Mouse (Mus musculus) fat pad, adult 2 months (tissue): ENCODE measurements around the gene Hmbs.
"Not testable (repeated sequence)": the region's sequence is repeated elsewhere in the genome, so short reads cannot be mapped to it uniquely, and the experiment has no call there.

Experiments
- DNase-seq: peaks from one replicate; pipeline ENCODE4 v3.0.0-alpha.2; 2011; ENCODE audit warnings: low read depth, low spot score; ENCODE audit errors: extremely low read depth

The Hmbs gene

GRCm38 (mm10) chr9:44325032-44325767 lies 18.8 kb downstream of the Hmbs start:
- not testable (repeated sequence) for DNase-seq

DNA sequence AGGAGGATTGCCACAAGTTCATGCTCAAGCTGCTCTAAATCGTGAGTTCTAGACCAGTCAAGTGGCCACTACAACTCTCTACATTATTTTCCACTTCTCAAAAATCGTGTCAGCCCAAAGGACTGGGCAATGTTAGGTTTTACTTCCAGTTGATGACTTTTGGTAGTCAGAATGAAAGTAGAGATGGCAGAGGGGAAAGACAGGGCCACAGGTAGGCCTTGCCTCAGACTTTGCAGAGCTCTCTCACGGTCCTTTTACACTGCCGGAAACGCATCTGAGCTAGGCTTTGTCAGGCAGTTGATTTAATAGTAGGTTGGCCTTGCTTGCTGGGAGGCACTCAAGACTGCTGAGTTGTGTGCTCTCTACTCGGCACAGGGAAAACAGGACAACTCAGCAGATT lies 19.9 kb downstream of the Hmbs start:
- DNase-seq, result no peak

GRCm38 (mm10) chr9:44323656-44324055 lies 20.4 kb downstream of the Hmbs start:
- not testable (repeated sequence) for DNase-seq

GRCm38 (mm10) chr9:44320799-44321133 lies 23.3 kb downstream of the Hmbs start:
- DNase-seq, result no peak

DNA sequence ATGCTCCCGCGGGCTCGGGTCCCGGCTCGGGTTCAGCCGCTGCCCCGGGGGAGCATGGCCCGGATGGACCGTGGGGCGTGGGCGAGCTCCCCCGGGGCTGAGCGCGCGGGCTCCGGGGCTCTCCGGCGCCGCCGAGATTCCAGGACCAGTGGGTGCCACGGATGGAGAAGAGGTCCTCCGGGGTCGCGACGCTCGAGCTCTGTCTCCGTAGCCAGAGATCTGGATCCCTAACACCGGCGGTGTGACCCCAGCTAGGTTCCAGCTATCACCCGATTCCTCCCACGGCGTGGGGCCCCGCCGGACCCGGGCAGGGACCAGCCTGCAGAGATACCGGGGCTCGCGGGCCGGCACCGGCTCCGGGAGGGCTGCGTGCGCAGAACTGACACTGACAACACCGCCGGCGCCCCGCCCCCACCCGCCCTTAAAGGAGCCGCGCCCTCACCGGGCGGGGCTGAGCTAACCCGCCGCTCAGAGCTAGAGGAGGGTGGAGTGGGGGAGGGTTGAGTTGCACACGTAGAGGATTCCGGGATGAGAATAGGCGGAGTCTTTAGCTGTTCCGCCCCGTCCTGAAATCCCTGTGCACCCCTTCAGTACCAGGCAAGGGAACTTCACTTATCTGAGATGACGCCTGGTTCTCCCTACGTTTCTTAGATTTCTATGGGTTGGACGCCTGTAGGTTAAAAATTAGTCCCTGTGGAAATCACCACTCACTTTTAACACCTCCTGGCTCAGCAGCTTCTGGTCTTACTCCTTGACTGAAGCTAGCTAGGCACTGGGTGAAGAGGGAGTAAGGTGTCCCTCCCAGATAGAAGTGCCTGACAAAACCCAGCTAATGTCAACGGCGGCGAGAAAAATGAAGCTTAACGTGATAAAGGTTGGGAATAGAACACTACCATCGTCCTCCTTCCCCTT lies 23.9 kb downstream of the Hmbs start, which contains the start of gene C2cd2l:
Gene C2cd2l, minus strand, starts transcription at position 399 of the 912 bp plus-strand sequence.
- peak; percentile 74 for DNase-seq

DNA sequence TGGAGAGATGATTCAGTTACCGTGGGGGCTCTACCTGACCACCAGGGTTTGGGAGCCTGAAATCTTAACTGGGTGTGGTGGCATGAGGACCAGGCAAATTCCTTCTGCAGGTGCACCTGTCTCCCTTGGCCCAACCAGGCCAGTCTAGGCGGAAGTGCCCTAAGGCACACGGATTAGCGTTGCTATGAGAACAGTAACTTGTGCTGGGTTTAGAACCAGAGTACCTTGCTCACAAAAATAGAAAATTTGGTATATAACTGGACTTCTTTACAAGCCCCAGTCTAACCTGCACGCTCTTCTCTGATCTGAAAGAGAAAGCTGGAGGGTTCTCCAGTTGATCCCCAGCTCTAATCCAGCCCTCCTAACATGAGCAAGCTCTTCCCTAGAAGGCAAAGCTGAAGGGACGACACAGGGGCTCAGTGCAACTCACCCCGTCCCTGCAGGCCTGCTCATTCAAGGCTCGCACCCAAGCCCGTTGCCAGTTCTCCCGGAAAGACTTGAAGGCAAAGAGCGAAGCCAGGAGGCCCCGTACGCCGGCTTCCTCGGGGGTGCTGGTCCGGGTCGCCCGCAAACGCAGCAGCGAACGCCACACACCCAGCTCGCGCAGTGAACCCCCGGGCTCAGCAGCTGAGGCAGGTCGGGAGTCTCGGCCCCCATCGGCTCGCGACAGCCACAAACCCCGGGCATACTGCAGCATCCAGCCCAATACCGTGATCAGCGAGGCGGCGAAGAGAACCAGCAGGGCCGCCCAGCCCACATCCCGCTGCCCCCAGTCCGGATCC lies 24.7 kb downstream of the Hmbs start:
- no peak for DNase-seq

DNA sequence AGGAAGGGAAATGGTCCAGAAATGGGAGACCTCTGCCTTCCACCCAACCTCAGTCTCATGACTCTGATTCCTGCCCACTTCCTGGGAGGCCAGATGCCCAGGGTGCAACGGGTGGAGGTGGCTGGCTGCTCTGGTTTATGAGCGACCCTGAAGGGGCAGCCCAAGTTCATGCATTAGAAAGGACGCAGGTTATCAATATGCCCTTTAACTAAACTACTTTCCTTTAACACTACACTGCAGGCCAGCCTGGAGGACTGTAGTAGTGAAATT lies 25.3 kb downstream of the Hmbs start:
- no peak for DNase-seq

DNA sequence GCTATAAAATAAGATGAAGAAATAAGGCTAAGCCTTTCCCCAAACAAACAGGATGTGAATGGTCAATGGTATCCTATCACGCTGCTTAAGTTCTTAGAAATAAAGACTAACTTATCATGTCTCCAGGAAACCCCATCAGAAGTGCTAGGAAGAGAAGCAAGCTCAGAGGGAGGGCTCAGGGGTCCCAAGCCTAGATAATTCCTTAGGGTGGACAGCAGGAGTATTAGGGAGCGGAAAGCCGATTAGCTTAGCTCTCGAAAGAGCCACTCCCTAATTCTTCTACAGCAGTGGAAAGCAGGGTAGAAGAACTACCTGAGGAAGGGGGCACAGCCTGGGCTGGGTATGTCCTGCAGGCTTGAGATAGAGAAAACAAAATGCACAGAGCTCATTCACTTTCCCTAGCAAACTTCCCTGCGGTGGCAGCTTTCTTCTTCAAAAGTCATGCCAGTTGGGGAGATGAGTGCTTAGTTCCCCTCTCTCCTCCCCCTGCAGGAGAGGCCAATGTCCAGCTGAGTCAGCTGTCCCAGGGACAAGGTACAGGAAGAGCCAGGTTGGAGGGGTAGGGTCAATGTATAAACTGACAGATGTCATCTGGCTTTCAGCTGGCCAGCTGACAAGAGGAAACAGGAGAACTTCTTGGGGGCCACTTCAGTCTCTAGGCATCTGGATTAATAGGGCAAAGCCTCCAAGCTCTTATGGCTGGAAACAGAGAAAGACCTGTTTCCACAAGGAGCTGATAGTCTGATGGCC lies 25.8 kb downstream of the Hmbs start:
- no peak for DNase-seq

- no peak for DNase-seq
Measured at GRCm38 (mm10) chr9:44317452-44317851, 26.6 kb downstream of the Hmbs start.

DNA sequence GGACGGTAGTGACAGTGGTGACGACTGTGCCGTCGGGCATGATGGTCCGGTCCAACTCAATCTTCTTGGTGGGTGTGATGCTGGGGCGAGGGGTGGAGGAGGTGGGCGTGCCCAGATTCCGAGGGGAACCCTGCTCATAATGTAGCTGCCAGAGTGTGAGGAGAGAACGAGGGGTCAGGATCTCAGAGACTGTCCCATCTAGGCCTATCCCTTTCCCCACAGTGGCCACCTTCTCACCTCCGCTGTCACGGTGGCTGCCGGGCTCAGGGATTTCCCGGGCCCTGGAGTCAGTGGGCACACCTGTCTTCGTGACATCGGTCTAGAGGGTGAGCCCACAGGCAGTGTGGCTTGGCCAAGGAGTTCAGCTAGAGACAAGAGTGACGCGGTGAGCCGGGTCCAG lies 29.1 kb downstream of the Hmbs start:
- DNase-seq, result no peak

DNA sequence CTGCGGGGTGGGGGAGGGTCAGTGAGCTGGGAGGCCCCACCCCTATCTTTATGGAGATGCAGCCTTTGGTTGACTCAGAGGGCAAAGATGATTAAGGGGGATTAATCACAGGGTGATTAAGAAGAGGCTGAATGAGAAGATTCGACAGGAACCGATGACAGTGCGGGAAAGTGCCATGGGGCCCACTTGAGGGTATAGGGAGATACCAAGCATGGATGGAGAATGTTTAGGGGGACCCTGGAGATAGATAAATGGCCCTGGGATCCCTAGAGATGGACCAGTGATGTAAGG lies 29.8 kb downstream of the Hmbs start:
- no peak for DNase-seq

DNA sequence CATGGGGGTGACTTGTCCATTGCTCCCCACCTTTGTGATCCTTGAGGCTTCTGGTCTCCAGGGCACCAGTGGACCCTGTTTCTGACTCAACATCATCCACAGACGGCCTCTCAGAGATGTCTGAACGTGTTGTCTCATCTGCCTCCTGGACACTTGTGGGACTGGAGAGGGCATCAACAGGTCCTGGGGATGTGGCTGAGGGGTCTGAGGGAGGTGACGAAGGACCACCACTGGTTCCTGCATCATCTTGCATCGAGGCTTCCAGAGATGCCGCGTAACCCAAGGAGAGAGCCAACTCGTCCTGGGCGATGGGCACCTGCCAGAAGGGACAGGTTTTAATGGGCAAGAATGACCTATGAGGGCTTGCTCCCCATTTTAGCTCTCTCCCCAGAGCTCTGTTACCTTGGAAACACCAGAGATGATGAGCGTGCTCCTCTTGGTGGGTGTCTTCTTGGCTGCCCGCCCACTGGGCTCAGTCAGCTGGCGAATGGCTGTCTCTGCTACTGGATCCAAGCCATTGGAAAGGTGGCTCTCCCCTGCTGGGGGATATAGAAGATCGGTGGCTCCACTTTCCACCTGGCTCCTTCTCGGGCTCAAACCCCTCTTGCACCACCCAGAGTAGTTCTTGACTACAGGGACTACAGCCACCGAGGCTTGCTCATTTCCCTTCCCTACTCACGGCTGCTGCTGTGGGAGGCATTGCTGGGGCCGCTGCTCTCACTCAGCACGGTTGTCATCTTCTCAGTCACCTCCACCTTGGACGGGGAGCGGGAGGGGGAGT lies 30.4 kb downstream of the Hmbs start:
- DNase-seq, result no peak

GRCm38 (mm10) chr9:44311136-44312134 lies 32.6 kb downstream of the Hmbs start:
- peak; percentile 57 for DNase-seq

DNA sequence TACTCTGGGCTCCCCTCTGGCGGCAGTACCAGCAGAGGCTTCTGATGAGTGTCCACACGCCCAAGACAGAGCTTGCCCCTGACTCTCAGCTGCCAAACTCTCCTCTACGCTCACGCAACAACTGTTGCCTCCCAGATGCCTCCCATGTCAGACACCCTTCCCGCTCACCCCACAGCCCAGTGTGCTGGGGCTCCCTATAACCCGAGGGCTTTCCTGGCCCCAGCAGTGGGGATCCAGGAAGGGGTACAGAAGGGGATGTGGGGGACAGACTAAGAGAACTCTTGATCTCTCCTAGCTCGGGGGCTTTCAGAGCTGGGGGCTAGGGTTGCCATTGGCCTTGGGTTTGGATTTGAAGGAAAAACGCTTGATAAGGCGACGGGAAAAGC lies 33.3 kb downstream of the Hmbs start:
- DNase-seq, result no peak

- DNase-seq, result no peak
Measured at GRCm38 (mm10) chr9:44309756-44310155, 34.3 kb downstream of the Hmbs start.

DNA sequence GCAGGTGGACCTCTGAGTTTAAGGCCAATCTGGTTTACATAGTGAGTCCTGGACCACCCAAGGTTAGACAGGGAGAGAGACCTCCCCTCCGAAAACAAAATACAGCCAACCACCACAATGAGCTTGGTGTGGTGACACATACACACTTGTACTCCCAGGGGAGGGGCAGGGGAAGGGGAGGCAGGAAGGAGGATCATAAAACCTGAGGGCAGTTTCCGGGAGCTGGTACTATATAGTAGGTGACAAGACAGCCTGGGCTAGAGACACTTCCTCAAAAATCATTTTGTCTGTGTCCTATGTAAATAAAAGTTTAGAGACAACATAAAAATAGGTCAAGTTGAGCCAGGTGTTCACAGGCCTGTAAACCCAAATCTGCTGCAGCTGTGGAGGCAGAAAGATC lies 36.8 kb downstream of the Hmbs start:
- DNase-seq, result no peak

DNA sequence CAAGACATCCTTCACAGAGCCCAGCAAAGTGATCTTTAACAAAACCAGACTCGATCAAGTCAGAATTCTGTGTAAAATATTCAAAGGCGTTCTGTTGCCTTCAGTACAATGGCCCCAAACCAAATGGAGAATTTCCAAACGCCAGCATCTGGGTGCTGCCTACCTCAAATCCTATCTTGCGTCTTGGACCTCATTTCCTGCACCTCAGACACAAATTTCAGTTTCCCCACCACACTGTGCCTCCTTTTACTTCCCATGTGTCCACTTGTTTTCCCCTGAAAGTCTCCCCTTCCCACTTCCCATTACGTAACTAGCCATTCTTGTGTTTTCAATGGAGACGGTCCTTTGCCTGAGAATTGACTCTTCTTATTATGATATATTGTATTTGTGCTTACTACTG lies 37.5 kb downstream of the Hmbs start:
- DNase-seq, result no peak

DNA sequence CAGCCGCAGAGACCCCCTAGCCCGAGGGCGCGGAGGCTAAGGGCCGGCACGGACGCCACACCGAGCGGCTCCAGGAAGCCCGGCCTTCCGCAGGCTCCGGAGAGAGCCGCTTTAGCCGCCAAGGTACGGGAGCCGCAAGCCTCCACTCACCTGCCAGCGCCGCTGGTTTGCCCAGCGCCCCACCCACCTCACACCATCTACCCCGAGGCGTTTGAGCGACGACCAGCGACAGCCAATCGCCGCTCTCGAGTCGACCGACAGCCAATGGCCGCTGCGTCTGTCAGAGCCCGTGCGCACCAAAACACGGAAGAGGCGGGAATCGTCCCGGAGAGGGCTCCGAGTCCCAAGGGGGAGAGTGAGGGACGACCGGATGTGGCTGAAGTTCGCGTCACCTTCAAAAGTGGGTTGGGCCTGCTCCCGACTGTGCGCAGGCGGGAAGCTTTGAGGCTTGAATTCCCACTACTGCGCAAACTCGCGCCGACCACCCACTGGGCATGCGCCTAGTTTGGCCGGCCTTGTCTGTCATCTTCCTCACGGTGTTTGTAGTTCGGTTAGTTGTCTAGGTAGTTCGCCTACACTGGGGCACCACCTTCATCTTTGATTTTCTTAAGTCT lies 38.5 kb downstream of the Hmbs start, which contains the start of gene Hinfp:
Gene Hinfp, minus strand, starts transcription at position 206 of the 614 bp plus-strand sequence.
- peak; percentile 90 for DNase-seq

DNA sequence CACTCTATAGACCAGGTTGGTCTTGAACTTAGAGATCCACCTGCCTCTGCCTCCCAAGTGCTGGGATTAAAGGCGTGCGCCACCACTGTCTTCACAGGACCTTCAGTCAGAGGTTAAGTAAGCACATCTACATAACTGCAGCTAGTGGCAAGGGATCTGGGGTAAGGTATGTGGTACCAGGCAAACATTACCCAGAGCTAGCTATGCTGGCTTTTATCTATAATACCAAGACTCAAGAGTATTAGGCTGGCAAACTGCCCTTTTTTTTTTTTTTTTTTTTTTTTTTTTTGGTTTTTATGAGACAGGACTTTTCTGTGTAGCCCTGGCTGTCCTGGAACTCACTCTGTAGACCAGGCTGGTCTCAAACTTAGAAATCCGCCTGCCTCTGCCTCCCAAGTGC lies 44.0 kb downstream of the Hmbs start:
- DNase-seq, result not testable (repeated sequence)
